Mouse (Mus musculus) heart, adult 2 months (tissue): ENCODE data around the gene Myrf. TPM values are rescaled to one million over a fixed set of nuclear protein-coding genes. Genes with fewer than 3 reads are reported as not detected.
"Not testable (repeated sequence)": the region's sequence is repeated elsewhere in the genome, so short reads cannot be mapped to it uniquely, and the experiment has no call there.

Experiments
- DNase-seq, 2 experiments: peaks; one replicate each; pipeline ENCODE4 v3.0.0; 2021
- H3K27ac ChIP-seq: fragments of 200-600 bp; 2 replicates; pipeline ENCODE4 v1.8.1; 2022
- H3K27me3 ChIP-seq: fragments of 200-500 bp; 2 replicates; pipeline ENCODE4 v1.6.1; 2012; ENCODE audit warnings: mild to moderate bottlenecking, low read length, inconsistent platforms, mixed read lengths; ENCODE audit not compliant: control insufficient read depth, insufficient read depth
- H3K36me3 ChIP-seq: fragments of 200-500 bp; 2 replicates; pipeline ENCODE4 v1.6.1; 2012; ENCODE audit warnings: low read length, inconsistent platforms; ENCODE audit not compliant: control insufficient read depth, insufficient read depth
- H3K4me1 ChIP-seq: fragments of 200-500 bp; 2 replicates; pipeline ENCODE4 v1.6.1; 2011; ENCODE audit warnings: low read length; ENCODE audit not compliant: control insufficient read depth, insufficient read depth
- H3K4me3 ChIP-seq: fragments of 200-600 bp; 2 replicates; pipeline ENCODE4 v1.8.1; 2022
- H3K79me2 ChIP-seq: fragments of 200-500 bp; replicated peaks from 2 replicates; pipeline ENCODE4 v1.6.1; 2012; ENCODE audit warnings: mild to moderate bottlenecking, inconsistent platforms, low read length, moderate library complexity, mixed read lengths; ENCODE audit not compliant: control insufficient read depth, insufficient read depth
- H3K9ac ChIP-seq: fragments of 200-500 bp; 2 replicates; pipeline ENCODE4 v1.6.1; 2012; ENCODE audit warnings: low read depth, mild to moderate bottlenecking, control low read depth, inconsistent platforms, low read length, mixed read lengths
- CTCF ChIP-seq: fragments of 200-600 bp; IDR thresholded peaks from 2 replicates; pipeline ENCODE4 v1.8.1; 2022; ENCODE audit warnings: antibody characterized with exemption, mild to moderate bottlenecking, moderate library complexity
- EP300 ChIP-seq: fragments of 200-500 bp; IDR thresholded peaks from 2 replicates; pipeline ENCODE4 v1.6.1; 2011; ENCODE audit warnings: low read depth, low read length, control low read depth; ENCODE audit not compliant: insufficient read depth
- POLR2A ChIP-seq: fragments of 200-500 bp; IDR thresholded peaks from 2 replicates; pipeline ENCODE4 v1.6.1; 2011; ENCODE audit warnings: mild to moderate bottlenecking, low read depth, low read length, control low read depth; ENCODE audit not compliant: insufficient read depth
- WGBS: fragments of 180-500 bp; shearing (Covaris S2); methylation state at CpG from one replicate; pipeline ENCODE4 v1.1.7; 2018; 5-methylcytosine and 5-hydroxymethylcytosine counted together
- intact Hi-C: fragments of 180-260 bp; cut with DNase I; formaldehyde crosslinking; loops from one replicate; pipeline ENCODE4 v1.15.1; 2025
- polyA plus RNA-seq: library from polyadenylated mRNA; depleted of rRNA; stranded (reverse); fragments of >200 nt; gene quantifications from 2 replicates; pipeline ENCODE4 v1.2.3, GENCODE M21; 2012
- total RNA-seq, 2 experiments: library from RNA; stranded (reverse); gene quantifications; 2 replicates each; pipeline ENCODE4 v1.2.3; 2021

Gene Myrf
- total and polyA plus RNA-seq, 3 experiments = 3.9 to 6.5 (median 4.7) TPM

DNA sequence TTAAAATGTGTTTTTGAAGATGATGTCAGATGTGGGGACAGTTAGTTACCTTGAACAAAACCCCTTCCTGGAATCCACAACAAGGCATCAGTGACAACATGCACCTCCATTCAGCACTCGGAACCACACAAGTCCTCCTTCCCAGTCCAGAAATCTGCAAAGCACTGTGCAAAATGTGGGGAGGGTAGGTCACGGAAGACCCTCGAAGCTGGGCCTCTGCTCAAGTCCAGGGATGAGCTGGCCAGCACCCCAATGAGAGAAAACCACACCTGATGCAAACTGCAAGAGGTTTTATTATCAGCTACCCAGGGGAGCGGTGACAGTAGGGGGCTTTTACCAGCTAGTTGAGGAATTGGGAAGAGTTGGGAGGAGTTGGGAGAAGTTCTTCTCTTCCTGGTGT, 65.6 kb downstream of the Myrf start:
- Histone ChIP-seq H3K4me3 (no peak overlapping the region), H3K9ac (no peak overlapping the region), H3K4me1 (peaks cover 4% of the 10 kb centered on the region), H3K27ac (no peak overlapping the region), H3K79me2 (no peaks in the 10 kb centered on the region), H3K27me3 (no peaks in the 10 kb centered on the region), H3K36me3 (no peaks in the 10 kb centered on the region)
- intact Hi-C loops = no loop called here
- 71% methylated on average over 4 of the region's 4 CpGs for WGBS
- TF ChIP-seq EP300 = no peak
- TF ChIP-seq POLR2A = no peak
- DNase-seq = no peak

GRCm38 (mm10) chr19:10173844-10174539, 66.6 kb downstream of the Myrf start:
- no peak overlapping the region for H3K4me3 ChIP-seq
- no peak overlapping the region for H3K9ac ChIP-seq
- intact Hi-C loops = no loop called here
- DNase-seq = no peak
- no peaks in the 10 kb centered on the region for H3K36me3 ChIP-seq
- WGBS = 88% methylated on average over 7 of the region's 7 CpGs
- peaks cover 4% of the 10 kb centered on the region for H3K4me1 ChIP-seq
- no peaks in the 10 kb centered on the region for H3K27me3 ChIP-seq
- TF ChIP-seq EP300 (no peak), POLR2A (no peak), CTCF (no peak)
- no peaks in the 10 kb centered on the region for H3K79me2 ChIP-seq
- no peak overlapping the region for H3K27ac ChIP-seq

GRCm38 (mm10) chr19:10173116-10173718, 67.3 kb downstream of the Myrf start:
- WGBS = 49% methylated on average over 5 of the region's 5 CpGs
- Histone ChIP-seq H3K79me2 (no peaks in the 10 kb centered on the region), H3K27me3 (no peaks in the 10 kb centered on the region), H3K4me1 (peaks cover 4% of the 10 kb centered on the region), H3K27ac (peak overlapping the region; percentile 16; the same call in 1 of the 2 replicates), H3K36me3 (no peaks in the 10 kb centered on the region), H3K4me3 (no peak overlapping the region), H3K9ac (no peak overlapping the region)
- DNase-seq = no peak
- no peak for TF ChIP-seq EP300
- TF ChIP-seq POLR2A = no peak
- no peak for TF ChIP-seq CTCF
- intact Hi-C loops = no loop called here

GRCm38 (mm10) chr19:10171846-10172245, 68.7 kb downstream of the Myrf start:
- intact Hi-C loops = no loop called here
- Histone ChIP-seq H3K27me3 (no peaks in the 10 kb centered on the region), H3K36me3 (no peaks in the 10 kb centered on the region), H3K27ac (no peak overlapping the region), H3K4me3 (no peak overlapping the region), H3K9ac (no peak overlapping the region), H3K4me1 (peaks cover 2% of the 10 kb centered on the region), H3K79me2 (no peaks in the 10 kb centered on the region)
- TF ChIP-seq EP300 = no peak
- no peak for TF ChIP-seq CTCF
- no peak for TF ChIP-seq POLR2A
- no peak for DNase-seq

DNA sequence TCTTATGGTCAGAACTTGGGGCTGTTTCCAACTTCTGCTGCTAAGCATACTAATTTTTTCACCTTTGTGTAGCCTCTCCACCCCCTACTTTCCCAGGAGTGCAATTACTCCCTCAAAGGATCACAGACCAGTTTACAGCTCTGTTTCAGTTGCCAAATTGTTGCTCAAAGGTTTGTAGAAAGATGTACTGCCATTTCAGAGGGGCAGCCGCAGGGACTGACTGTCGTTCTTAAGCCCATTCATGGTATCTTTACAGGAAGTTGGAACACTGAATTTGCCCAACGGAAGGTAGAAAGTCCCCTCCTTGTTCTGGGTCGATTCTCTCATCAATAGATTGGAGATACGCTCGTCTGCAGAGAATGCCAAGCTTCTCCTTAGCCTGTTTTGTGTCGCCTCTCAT, 69.2 kb downstream of the Myrf start:
- TF ChIP-seq POLR2A (no peak), EP300 (no peak), CTCF (no peak)
- Histone ChIP-seq H3K79me2 (no peaks in the 10 kb centered on the region), H3K36me3 (no peaks in the 10 kb centered on the region), H3K4me3 (no peak overlapping the region), H3K27me3 (no peaks in the 10 kb centered on the region), H3K9ac (no peak overlapping the region), H3K4me1 (peaks cover 2% of the 10 kb centered on the region; the same call in 1 of the 2 replicates), H3K27ac (no peak overlapping the region)
- 68% methylated on average over 7 of the region's 7 CpGs for WGBS
- intact Hi-C loops = no loop called here
- no peak for DNase-seq

GRCm38 (mm10) chr19:10170466-10170865, 70.1 kb downstream of the Myrf start:
- no peak for TF ChIP-seq POLR2A
- no peak for TF ChIP-seq CTCF
- no peaks in the 10 kb centered on the region for H3K27me3 ChIP-seq

DNA sequence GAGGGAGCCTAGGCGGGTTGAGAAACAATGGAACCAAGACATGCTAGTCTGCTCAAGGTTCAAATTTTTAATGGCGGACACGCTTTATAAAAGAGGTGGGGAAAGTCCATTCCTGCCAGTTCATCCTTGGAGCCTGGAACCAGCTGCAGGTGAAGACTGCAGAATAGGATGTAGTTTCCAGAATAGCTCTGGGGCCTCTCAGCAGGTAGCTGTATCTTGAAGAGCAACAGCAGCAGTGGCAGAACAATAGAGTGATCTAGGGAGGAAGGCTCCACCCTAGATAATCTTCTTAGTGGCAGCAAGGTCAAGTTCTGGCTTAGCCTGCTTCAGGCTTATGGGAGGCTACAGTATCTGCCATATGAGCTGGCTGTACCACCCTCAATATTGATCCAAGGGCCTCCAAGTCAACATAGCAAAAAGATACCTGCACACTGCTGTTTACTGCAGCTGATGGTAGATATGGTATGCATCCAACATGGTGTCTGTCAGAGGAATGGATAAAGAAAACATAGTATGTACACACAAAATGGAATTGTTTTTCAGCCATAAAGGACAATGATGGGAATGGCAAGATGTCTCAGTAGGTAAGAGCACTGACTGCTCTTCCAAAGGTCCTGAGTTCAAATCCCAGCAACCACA, 70.7 kb downstream of the Myrf start:
- 87% methylated on average over 3 of the region's 3 CpGs for WGBS
- H3K9ac ChIP-seq, H3K27ac ChIP-seq, H3K36me3 ChIP-seq, H3K4me1 ChIP-seq, DNase-seq, H3K4me3 ChIP-seq, H3K27me3 ChIP-seq, H3K79me2 ChIP-seq, intact Hi-C loops: not testable (repeated sequence)

More at GRCm38 (mm10) chr19:10170466-10170865, 70.1 kb downstream of the Myrf start:
- Histone ChIP-seq H3K9ac (no peak overlapping the region), H3K27ac (no peak overlapping the region), H3K4me3 (no peak overlapping the region), H3K79me2 (no peaks in the 10 kb centered on the region), H3K36me3 (no peaks in the 10 kb centered on the region), H3K4me1 (peaks cover 2% of the 10 kb centered on the region; the same call in 1 of the 2 replicates)
- intact Hi-C loops = no loop called here
- whole genome bisulfite sequencing = 63% methylated on average over 1 of the region's 1 CpGs
- DNase-seq = no peak
